Mouse (Mus musculus): ENCODE measurements around the gene Pnrc2.

The Pnrc2 gene

DNA sequence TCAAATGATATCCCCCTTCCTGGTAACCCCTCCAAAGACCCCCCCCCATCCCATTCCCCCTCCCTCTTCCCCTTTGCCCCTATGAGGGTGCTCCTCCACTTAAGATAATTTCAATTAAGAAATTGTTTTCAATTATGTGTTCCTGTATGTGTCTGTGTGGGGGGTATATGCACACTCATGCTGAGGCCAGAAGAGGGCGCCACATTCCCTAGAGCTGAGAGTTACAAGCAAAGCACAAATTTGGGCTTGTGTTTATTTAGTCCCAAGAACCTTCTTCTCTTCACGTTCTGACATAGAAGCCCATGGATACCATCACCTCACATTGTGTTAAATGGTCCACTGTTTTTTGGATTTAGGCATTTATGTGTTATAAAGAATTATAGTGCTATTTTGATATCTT is 50.4 kb downstream of the Pnrc2 start:
- no peak for DNase-seq (ENCODE audit: low read depth, low spot score)

GRCm38 (mm10) chr4:135821772-135822171 is 51.9 kb downstream of the Pnrc2 start:
- no peak for DNase-seq (ENCODE audit: low read depth, low spot score)
